Mouse (Mus musculus) gastrocnemius, adult 8-10 months (tissue): ENCODE results near the gene Chpf. TPM values are rescaled to one million over a fixed set of nuclear protein-coding genes. Genes with fewer than 3 reads are reported as not detected.
A peak's percentile ranks its signal among the peaks of the same experiment; 100 is the strongest.

Experiments used
- DNase-seq, 2 experiments: peaks; one replicate each; pipeline ENCODE4 v3.0.0; 2022; ENCODE audit warnings: low spot score in 2 of 2
- total RNA-seq, 4 experiments: library from RNA; stranded (reverse); gene quantifications; 2 replicates each; pipeline ENCODE4 v1.2.4; 2022

The Chpf gene
- total RNA-seq, 4 experiments from 2014 or later: 2.0 to 3.5 (median 2.5) TPM

DNA sequence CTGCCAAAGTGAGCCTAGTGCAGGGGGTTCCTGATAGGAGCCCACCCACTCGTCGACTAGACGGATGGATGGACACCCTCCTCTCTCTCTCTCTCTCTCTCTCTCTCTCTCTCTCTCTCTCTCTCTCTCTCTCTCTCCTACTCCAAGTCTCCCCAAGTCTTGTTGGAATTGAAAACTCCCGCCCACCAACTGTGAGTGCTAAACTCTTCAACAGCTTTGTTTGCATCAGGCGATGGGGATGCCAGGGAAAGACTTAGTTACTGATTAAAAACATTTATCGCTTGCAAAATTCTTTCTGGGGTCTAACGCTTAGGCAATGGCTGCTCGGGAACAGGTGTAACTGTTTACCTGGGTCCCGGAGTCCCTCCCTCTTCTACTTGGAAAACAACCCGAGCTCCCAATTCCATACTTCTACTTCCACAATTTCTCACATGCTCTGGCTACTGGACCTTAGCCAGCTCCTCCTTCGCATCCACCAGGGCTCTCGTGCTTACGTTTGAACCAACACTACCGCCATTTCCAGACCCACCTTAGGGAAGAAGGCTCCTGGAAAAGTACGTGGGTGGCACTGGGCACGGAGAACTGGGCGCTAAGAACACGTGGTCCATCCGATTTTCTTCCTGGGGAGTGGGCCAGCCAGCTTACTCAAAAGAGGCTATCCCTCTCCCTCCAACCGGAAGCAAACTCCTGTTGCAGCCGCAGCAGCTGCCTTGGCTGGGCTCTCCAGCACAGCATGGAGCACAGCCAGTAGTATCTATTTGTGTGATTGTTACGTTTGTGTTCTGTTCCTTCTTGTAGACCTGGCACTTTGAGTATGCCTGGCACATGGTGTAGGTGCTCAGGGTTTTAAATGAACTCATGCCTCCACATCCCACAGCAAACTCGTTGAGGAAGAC is 20.1 kb downstream of the Chpf start:
- no peak for DNase-seq

DNA sequence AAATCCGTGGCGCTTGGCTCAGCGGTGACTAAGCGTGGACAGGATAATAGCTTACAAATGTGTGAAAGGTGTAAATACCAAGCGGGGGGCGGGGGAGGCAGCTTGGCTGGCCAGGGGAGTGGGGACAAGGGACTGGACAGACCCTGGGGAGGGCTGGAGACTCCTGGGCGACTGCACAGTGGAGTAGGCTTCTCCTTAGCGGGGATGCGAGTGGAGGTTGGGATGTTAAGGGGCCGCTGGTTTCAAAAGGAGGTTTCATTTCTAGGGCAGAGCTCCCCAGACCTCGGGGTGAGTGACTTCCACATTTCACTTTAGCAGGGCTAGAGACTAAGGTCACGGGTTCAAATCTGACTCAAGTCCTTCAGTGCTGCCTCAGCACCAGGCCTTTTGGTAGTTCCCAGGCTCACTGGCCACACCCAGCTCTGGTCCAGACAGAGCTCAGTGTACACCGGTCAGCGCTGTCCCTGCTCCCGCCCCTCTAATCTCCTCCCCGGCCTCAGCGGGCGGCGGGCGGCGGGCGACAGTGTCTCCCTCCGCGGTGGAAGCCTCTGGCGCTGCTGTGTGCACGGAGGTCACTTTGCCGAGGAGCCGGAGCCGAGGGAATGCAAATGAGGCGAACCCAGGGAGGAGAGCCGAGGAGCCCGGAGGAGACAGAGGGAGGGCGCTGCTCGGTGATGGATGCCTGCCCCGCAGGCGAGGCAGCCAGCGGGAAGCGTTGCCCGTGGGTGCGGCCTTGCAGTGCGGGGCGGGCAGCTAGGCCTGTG is 20.9 kb downstream of the Chpf start:
- DNase-seq: no peak

DNA sequence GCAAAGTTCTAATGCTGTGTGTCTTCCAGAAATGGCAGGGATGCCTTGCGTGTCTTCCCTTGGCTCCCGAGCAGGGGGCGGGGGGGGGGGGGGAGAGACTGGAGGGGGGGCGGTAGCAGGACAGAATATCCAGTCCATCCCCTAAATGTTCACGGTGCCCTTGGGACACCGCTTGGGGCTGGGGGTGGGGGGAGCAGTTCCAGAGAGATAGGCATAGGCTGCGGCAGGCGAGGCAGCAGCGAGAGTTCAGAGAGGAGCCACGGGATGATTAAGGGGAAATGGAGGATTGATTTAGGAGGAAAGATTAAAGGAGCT is 21.4 kb downstream of the Chpf start:
- no peak for DNase-seq

DNA sequence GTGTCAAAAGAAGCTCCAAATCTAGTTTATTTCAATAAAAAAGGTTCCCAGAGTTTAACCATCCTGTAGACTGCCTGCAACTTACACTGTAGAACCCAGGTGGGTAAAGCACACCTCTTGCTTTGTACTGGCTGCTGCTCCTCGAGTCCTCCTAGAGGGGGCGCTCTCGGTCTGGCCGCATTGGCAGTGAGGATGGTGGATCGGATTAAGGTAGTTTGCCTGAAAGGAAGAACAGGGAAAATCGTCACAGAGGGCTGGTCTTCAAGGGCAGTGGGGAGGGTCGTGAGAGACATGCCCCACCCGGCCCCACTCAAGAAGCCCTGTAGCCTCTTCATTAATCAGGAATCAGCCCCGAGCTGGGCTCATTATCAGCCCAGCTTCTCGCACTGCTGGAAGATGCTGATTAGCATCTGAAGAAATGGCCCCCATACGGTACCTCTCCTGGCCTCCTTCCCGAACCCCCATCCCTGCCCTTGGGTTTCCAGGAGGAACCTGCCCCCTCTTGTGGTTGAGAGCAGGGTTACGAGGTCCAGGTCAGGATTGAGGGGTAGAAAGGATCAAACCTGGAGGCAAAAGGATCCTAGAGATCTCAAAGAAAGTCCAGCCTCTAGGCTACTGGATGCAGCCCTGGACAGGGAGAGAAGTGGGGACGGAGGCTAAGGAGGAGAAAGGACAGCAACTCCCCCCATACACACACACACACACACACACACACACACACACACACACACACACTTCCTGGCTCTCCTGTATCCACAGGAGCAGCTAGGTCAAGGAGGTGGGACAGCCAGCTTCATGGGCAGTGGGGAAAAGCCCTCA is 22.2 kb downstream of the Chpf start:
- DNase-seq: no peak

DNA sequence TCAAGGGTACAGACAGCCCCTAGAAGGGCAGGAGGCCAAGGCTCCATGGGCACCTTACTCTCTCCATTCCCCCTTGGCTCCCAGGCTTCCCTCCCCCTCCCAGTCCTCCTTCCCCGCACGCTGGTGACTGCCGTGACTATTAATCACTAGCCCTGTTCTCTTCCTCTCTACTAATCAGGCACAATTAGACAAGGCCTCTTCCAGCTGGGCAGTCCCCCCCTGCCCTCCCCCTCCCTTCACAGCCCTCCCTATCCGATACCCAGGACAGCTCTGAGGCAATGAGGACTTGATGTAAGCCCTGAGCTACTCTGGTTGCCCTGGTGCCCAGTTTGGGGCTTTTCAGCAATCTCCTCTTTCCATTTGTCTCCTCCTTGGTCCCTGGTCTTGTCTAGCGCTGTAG is 23.2 kb downstream of the Chpf start:
- no peak for DNase-seq

DNA sequence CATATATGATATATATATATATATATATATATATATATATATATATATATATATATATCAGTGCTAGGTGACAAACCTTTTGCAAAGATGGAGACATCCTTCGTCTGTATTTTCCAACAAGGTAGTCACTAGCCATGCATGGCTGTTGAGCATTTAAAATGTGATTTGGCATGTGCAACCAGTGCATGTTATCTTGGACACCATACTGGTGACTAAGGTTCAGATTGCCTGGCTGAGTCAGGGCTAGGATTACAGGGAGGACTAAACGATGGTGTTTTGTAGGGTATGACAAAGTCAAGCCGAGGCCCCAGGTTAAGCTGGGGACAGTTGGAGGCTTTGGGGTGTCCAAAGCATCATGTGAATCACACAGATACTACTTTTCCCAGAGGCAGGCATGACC is 23.7 kb downstream of the Chpf start:
- DNase-seq: no peak

DNA sequence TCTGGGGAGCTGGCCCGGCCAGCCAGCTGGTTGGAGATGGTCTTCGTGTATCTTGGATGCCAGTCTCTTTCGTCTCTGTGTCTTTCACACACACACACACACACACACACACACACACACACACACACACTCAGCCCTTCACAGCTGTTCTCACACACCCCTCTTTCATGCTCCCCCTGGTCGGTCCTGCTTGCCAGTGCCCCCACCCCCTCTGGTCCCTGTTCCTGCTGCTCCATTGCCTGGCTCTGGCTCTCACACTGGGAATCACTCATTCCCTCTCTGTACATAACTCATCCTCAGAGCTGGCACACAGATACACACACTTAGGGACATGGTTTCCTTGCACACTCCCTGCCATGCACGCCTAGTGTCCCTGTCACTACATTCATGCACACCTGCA is 27.2 kb downstream of the Chpf start:
- no peak for DNase-seq

DNA sequence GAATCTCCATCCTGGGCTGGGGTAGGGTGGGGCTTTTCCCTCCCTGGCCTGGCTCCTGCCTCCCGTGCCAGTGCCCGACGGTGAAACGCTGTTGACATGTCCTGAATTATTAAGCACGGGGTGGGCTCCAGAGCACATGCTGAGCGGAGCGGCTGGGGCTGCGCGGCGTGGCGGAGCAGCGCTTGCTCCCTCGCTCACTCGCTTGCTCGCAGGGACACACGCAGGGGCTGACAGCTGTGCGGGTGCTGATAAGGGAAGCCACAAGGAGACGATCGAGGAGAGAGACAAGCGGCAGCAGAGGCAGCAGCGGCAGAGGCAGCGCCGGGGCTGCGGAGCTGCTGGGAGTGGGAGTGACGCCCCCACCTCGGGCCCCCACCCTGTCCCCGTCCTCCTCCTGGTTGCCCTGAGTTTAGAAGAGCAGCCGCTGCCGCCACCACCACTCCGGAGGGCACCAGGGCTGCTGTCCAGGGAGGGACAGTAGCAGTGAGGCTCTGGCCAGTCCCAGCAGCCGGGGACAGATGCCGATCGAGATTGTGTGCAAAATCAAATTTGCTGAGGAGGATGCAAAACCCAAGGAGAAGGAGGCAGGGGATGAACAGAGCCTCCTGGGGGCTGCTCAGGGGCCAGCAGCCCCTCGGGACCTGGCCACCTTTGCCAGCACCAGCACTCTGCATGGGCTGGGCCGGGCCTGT is 28.6 kb downstream of the Chpf start, which contains the start of gene Asic4:
Asic4 (plus strand) TSS at position 123 of the 692 bp plus-strand sequence.
- DNase-seq: no peak

DNA sequence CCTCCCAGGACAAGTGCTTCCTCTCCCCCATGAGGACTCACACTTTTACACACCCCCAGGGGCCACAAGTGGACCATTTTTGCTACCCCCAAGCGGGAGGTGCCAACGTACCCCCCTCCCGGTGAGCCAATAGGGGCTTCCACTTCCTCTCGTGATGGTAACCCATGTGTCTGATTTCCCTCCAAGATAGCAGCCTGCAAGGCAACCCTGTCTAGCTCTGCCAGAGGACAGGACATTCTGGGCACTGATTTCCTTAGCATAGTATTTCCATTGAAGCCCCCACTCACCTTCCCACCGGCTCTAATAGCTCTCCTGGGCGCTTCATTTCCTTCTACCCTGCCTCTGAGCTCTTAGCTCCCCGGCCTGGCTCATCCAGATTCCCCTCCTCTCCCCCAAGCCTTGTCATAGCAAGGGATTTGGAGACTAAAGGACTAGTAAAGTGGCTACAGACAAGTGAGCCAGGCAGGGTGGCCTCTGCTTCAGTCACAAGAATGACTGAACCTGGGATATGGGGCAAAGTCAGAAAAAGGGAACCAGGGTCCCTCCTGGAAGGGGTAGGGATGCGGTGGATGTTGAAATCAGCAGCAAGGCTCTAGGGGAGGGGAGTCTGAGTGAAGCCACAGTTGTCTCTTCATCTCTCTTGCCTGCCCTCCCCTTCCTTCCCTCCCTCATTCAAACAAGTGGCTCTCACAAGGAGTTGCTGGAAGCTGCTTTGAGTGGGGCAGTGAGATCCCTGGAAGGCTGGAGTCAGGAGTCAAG is 29.6 kb downstream of the Chpf start:
- DNase-seq: no peak

DNA sequence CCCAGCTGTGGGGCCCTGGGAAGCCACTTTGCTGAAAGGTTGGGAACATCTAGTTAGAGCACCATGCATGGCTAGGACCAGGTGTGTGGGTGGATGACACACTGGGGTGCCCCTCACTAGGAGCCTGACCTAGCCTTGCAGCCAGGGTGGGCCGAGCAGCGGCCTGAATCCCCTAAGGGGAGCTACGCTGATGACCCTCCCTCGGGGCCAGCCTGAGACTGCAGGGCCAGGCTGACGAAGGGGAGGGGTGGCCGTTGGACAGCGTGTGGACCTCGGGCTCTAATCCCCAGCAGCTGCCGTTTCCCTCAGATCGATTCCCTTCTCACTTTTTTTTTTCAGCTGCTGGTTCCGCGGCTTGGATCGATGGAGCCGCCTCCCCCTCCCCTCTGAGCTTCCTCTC is 30.2 kb downstream of the Chpf start:
- DNase-seq: no peak

DNA sequence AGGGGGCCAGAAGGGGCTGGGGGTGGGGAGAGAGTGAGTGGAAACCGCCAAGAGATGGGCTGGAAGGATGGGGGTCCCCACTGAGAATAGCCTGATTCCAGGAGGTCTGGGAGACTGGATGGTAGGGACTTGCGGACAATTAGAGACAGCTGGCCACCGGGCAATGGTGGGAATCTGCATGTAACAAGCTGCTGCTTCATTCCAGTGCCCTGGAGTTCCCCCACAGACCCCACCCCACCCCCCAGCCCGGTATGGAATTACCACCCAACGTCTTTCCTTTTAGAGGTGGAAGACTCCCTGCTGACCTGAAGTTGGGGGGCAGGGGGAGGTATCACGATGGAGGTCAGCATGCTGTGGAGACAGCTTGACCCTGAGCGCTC is 31.1 kb downstream of the Chpf start:
- DNase-seq: no peak

DNA sequence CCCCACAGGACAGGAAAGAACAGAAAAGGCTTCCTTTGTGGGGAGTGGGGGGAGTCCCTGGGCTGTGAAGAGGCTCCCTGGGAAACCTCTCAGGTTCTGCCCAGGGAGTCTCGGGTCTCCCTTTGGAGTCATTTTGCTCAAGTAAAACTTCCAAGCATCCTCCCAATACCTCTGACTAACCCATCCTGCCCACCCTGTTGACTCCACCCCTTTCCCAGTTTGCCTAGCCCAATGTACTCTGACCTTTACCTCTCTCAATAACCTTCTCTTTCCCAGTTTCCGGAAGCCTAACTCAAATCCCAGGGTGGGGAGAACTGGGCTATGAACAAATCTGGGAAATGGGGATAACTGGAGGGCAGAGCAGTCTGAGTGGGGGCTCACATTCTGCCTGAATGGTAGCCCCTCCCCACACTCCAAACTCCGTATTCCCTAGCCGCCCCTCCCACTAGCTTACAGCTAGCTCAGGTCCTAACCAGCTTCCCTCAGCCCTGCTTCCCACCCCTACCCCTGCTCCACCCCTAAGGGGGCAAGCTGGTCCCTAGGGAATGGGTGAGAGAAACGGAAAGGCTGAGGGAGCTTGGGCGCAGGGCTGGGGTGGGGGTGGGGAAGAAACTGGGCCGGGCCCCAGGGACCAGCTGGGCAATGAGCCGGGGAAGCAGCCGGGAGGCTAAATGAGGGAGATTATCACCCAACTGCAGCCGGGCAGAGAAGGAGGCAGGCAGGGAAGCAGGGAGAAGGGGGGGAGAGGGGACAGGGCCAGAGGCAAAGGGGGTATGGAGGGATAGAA is 31.6 kb downstream of the Chpf start:
- DNase-seq: no peak

DNA sequence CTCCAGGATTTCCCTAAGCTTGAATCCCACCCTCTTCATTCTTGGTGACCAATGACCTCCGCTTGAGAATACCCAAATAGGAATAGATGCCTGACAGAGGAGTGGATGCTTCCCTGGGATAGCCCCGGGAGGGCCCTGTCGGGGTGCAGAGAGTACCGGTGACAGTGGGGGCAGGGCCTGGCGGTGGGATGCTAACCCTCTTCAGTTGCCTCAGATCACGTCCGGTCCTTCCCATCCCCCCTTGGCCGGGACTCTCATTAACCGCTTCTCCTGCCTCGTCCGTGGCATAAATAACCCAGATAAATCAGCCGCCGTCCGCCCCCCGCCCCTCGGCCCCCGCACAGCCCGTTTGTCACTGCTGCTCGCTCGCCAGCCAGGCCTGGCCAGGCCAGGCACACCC is 32.5 kb downstream of the Chpf start:
- no peak for DNase-seq

DNA sequence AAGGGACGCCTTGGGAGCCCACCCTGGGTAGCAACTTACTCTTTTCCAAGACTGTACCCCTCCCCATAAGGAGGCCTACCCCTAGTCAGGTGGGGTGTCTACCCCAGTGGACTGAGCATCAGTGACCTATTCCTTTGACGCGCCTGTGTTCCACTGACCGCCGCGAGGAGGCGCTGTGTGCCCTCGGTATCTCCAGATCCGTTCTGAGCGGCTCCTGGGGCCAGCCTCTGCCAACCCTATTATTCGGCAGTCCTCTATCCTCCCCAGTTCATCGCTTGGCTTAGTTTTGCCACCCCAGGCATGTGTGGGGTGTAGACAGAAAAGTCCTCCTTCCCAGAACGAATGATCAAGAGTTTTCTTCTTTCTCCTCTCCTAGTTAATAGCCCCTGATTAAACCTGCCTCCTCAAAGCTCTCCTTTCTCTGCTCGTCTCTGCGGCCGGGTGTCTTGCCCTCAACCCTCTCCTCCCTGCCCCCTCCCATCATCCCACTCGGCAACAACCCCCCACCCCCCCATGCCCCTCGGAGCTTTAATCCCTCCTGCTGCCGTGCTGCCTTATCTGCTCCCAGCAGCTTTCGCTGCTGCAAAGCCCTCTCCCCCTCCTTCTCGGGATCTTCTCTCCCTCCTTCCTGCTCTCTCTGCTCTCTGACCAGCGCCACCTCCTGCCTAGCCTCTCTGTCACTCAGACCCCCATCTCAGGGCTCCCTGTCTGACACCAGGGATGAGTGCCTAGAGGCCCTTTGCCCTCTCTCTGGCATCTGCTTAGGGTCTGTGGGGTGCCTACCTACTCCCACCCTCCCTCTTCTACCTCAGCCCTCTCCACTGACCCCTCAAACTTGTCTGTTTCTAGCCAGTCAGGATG is 33.1 kb downstream of the Chpf start:
- DNase-seq: peak; percentile 65 to 66

DNA sequence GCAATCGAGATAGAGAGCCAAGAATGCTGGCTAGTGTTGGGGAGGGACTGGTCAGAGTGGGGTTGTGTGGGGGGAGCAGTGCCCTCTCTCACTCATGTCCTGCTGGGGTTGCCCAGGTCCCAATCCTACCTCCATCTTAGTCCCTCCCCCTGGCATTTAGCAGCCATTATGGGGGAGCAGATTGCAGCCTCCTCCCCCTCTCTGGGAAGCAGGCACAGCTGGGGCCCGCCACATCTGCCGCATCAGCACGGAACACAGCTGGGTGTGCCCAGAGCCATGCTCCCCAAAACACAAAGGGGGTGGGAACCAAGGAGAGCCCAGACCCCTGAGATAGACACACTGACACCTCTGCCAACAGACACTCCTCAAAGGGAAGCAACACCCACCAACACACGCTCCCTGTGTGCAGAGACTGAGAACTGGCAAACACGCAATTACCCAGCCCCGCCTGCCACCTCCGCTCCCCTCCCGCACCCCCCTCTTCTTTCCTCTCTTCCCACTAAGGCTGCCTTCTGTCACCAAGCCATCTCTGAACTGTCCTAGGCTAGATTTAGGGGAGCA is 33.9 kb downstream of the Chpf start:
- no peak for DNase-seq

DNA sequence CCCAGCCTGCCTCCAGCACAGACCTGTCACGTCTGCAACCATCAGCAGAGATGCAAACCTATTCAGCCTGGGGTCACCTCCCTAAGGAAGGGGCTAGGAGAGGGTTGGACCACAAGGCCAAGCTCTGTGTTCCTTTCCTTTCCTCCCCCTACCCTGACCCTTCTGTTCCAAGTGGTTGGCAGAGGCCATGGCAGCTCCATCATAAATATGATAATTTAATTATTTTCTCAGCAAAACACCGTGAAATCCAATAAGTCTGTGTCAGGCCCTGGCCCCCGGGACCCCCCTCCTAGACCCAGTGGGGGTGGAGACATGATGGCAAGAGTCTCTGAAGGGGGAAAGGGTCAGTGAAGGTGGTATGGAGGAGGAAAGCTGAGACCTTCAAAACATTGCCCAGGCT is 34.9 kb downstream of the Chpf start:
- DNase-seq: no peak

DNA sequence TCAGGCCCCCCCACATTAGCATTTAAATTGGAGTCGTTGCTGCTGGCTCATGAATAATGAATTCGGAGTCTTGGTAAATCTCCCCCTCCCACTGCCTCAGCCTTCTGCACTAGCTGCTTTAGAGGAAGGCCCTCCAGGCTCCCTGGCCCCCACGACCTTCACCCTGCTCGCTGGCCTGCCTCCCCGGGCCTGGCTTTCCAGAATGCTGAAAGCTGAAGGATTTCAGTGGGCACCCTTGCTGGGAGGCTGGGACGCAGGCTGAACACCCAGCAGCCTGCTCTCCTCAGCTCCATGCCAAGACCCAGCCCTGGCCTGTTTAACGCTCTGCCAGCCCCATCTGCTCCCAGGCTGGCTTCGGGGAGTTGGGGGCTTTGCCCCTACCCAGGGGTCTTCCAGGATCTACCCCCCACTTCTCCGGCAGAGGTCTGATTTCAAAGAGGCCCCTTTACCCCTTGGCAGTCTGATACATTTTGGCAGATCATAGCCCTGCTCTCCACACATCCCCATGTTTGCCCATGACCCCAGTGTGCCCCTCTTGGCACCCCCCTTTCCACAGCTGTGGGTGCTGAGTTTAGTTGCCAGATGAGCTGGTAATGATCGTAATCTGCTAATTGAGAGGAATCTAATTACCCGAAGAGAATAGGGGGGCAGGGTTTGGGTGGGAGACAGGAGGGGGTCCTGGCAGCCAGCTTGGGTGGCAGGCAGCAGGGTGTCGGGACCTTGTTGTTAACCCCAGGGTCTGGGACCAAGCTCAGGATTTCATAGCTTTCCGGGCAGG is 35.7 kb downstream of the Chpf start:
- DNase-seq: no peak

DNA sequence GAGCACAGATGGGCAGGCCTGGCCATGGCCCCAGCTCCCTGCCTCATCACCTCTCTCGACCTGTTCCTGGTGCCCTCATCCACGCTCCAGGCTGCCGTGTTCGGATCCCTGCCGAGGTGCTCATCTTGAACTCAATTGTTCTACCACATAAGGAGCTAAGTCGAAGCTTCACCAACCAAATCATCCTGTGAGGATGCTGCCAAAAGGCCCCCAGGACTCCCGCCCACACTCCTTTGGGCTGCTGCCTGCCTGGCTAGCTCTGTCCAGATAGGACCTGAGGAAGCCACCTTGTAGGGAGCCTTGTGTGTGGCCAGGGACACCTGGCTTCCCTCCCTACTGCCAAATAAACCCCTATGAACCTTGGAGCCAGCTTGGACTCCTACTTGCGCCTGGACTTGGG is 36.3 kb downstream of the Chpf start:
- no peak for DNase-seq
